8 mouse cellular contexts compared by ENCODE assay signal in genomic region chr11:80476222-80477189, GRCm38 (mm10). TPM values are rescaled to one million over a fixed set of nuclear protein-coding genes. Genes with fewer than 3 reads are reported as not detected.
DNase-seq lines count a peak whose midpoint lies in the region; ATAC-seq lines count a peak whose summit lies in the region.

Gene Cdk5r1, plus strand, starts transcription at chr11:80477023.

- WGBS in intestine, embryonic 16.5 days = 2% methylated on average over 53 of the region's 116 CpGs
- WGBS in midbrain, embryonic 12.5 days = under 1% methylated on average over 94 of the region's 116 CpGs

- peak; percentile 89 for DNase-seq in 3134 (ENCODE audit: extremely low read depth, insufficient read length, low spot score)
- DNase-seq in adrenal gland, postnatal 10 days = peak; percentile 92
- DNase-seq in embryo, embryonic 9.5 days (ENCODE audit: extremely low spot score) = peak; percentile 91
- peak; percentile 73 to 83 for DNase-seq in gastrocnemius, postnatal 4 days (ENCODE audit: low spot score in 2 of 2)
- peak; percentile 96 for DNase-seq in left cerebral cortex, postnatal 4 days
- DNase-seq in skeletal muscle tissue, adult 2 months (ENCODE audit: low read depth, low spot score) = peak; percentile 59

- H3K9ac ChIP-seq in intestine, embryonic 16.5 days (ENCODE audit: low read depth, low read length) = peak within 1 kb of the TSS; percentile 74
- H3K9ac ChIP-seq in midbrain, embryonic 12.5 days (replicated peaks) = peak within 1 kb of the TSS; percentile 96

- H3K27me3 ChIP-seq in intestine, embryonic 16.5 days (replicated peaks; ENCODE audit: control insufficient read depth, insufficient read depth, low read length) = 0 out of 2 replicates have a peak, but pooled peaks cover 3% of the 10 kb centered on the region
- H3K27me3 ChIP-seq in midbrain, embryonic 12.5 days = peaks cover 44% of the 10 kb centered on the region

- peak; percentile 94 for ATAC-seq in intestine, embryonic 16.5 days
- ATAC-seq in midbrain, embryonic 12.5 days (ENCODE audit: low FRiP score, low read depth) = peak; percentile 88

- peaks cover 4% of the 10 kb centered on the region; the same call in 1 of the 2 replicates for H3K36me3 ChIP-seq in intestine, embryonic 16.5 days (ENCODE audit: control insufficient read depth, insufficient read depth, low read length)
- peaks cover 32% of the 10 kb centered on the region for H3K36me3 ChIP-seq in midbrain, embryonic 12.5 days

- peaks cover 11% of the 10 kb centered on the region for H3K4me1 ChIP-seq in intestine, embryonic 16.5 days (ENCODE audit: control insufficient read depth, insufficient read depth, low read length)
- H3K4me1 ChIP-seq in midbrain, embryonic 12.5 days = peaks cover 36% of the 10 kb centered on the region

- peak within 1 kb of the TSS; percentile 45; the same call in 1 of the 2 replicates for H3K27ac ChIP-seq in intestine, embryonic 16.5 days (ENCODE audit: low read length)
- peak within 1 kb of the TSS; percentile 96 for H3K27ac ChIP-seq in midbrain, embryonic 12.5 days (replicated peaks)

- H3K4me2 ChIP-seq in intestine, embryonic 16.5 days (ENCODE audit: low read depth, low read length) = peak within 1 kb of the TSS; percentile 100
- H3K4me2 ChIP-seq in midbrain, embryonic 12.5 days (replicated peaks) = peak within 1 kb of the TSS; percentile 82

- no peaks in the 10 kb centered on the region for H3K9me3 ChIP-seq in intestine, embryonic 16.5 days (ENCODE audit: control insufficient read depth, low read length)
- no peaks in the 10 kb centered on the region for H3K9me3 ChIP-seq in midbrain, embryonic 12.5 days

- peak within 1 kb of the TSS; percentile 78 for H3K4me3 ChIP-seq in intestine, embryonic 16.5 days (ENCODE audit: low read length)
- peak within 1 kb of the TSS; percentile 89 for H3K4me3 ChIP-seq in midbrain, embryonic 12.5 days

- intact Hi-C loops in left cerebral cortex, postnatal 4 days (cut with DNase I) = loop anchor here (5.0 kb wide), 2 partner anchors 146 to 196 kb away; no protein-coding TSS in a partner anchor

RNA-seq across cellular contexts. Expression of gene Cdk5r1, which starts in this region (rescaled TPM):
- total RNA-seq in adrenal gland, postnatal 10 days (2021) = 1 to 10 TPM; 2.2 to 3.9 TPM
- total RNA-seq in gastrocnemius, postnatal 4 days (2021) = 10 to 100 TPM; 11.7 to 13.1 TPM
- polyA plus RNA-seq in intestine, embryonic 16.5 days (2015; fragmentation: Nextera tagmentation; extraction: Ambion mirVana) = 0.87 and 0.88 TPM in 2 replicates
- total RNA-seq in left cerebral cortex, postnatal 4 days (2021) = 100 to 1,000 TPM; 380 to 382 TPM
- polyA plus RNA-seq in midbrain, embryonic 12.5 days (2016; fragmentation: Nextera tagmentation; extraction: Ambion mirVana) = 58.8 and 70.8 TPM in 2 replicates

Comparison
In these comparisons a context has a peak if more than half of its experiments do, and no peak if none do; other contexts are left out.
1. Peak in every context shown above with its lines: DNase-seq, ATAC-seq, H3K4me3 ChIP-seq and H3K27ac ChIP-seq.
2. RNA of gene Cdk5r1 (total RNA-seq): 380 to 382 TPM in left cerebral cortex, postnatal 4 days; 11.7 to 13.1 TPM in gastrocnemius, postnatal 4 days and 2.2 to 3.9 TPM in adrenal gland, postnatal 10 days; every median in the first group is over 10 times any median in the second.
3. RNA of gene Cdk5r1 (polyA plus RNA-seq): 58.8 to 70.8 TPM in midbrain, embryonic 12.5 days; 0.87 to 0.88 TPM in intestine, embryonic 16.5 days; every median in the first group is over 10 times any median in the second.
4. Peak in ATAC-seq, H3K4me3 ChIP-seq, H3K27ac ChIP-seq, H3K9ac ChIP-seq and H3K4me2 ChIP-seq in intestine, embryonic 16.5 days; RNA of the gene not detected or under 1 TPM.